Mouse (Mus musculus) intestine, postnatal 0 days (tissue): ENCODE data around the gene Gm49336. TPM values are rescaled to one million over a fixed set of nuclear protein-coding genes. Genes with fewer than 3 reads are reported as not detected.
A peak's percentile ranks its signal among the peaks of the same experiment; 100 is the strongest.

ENCODE experiments used
- ATAC-seq: fragments of 200-750 bp; cut with Nextera tagmentation; 2 replicates; pipeline ENCODE4 v1.8.0; 2017; ENCODE audit warnings: mild to moderate bottlenecking, moderate TSS enrichment, moderate library complexity
- H3K27ac ChIP-seq: fragments of 300-500 bp; sonication (generic); 2 replicates; pipeline ENCODE4 v1.5.1; 2014; ENCODE audit warnings: mild to moderate bottlenecking, low read depth, low read length, moderate library complexity
- H3K27me3 ChIP-seq: fragments of 300-500 bp; sonication (generic); replicated peaks from 2 replicates; pipeline ENCODE4 v1.6.1; 2014; ENCODE audit warnings: low read length, mixed read lengths; ENCODE audit not compliant: control insufficient read depth, insufficient read depth
- H3K36me3 ChIP-seq: fragments of 300-500 bp; sonication (generic); 2 replicates; pipeline ENCODE4 v1.6.1; 2014; ENCODE audit warnings: mild to moderate bottlenecking, moderate library complexity; ENCODE audit not compliant: control insufficient read depth, insufficient read depth
- H3K4me1 ChIP-seq: fragments of 300-500 bp; sonication (generic); replicated peaks from 2 replicates; pipeline ENCODE4 v1.6.1; 2014; ENCODE audit warnings: antibody characterized with exemption, low read length, mixed read lengths; ENCODE audit not compliant: control insufficient read depth, insufficient read depth
- H3K4me2 ChIP-seq: fragments of 300-500 bp; sonication (generic); replicated peaks from 2 replicates; pipeline ENCODE4 v1.6.1; 2014; ENCODE audit warnings: low read depth, mild to moderate bottlenecking, moderate library complexity
- H3K4me3 ChIP-seq: fragments of 300-500 bp; sonication (generic); 2 replicates; pipeline ENCODE4 v1.5.1; 2014; ENCODE audit warnings: low read depth, low read length
- H3K9ac ChIP-seq: fragments of 300-500 bp; sonication (generic); 2 replicates; pipeline ENCODE4 v1.6.1; 2014; ENCODE audit warnings: mild to moderate bottlenecking, low read depth, low read length
- H3K9me3 ChIP-seq: fragments of 300-500 bp; sonication (generic); 2 replicates; pipeline ENCODE4 v1.6.1; 2016; ENCODE audit warnings: mixed run types; ENCODE audit not compliant: control insufficient read depth
- CTCF ChIP-seq: sonication (generic); IDR thresholded peaks from 2 replicates; pipeline ENCODE4 v1.5.1; 2016; ENCODE audit warnings: low read depth, mild to moderate bottlenecking, control low read depth, antibody characterized with exemption, moderate library complexity
- WGBS: fragments of 180-500 bp; shearing (Covaris S2); extraction: QIAGEN DNeasy Blood & Tissue Kit; methylation state at CpG from one replicate; pipeline ENCODE4 v1.1.7; 2014; 5-methylcytosine and 5-hydroxymethylcytosine counted together
- polyA plus RNA-seq: library from polyadenylated mRNA; unstranded; fragments of >200 nt; fragmentation: Nextera tagmentation; extraction: Ambion mirVana; gene quantifications from 2 replicates; pipeline ENCODE4 v1.2.1, GENCODE M21; 2015

The Gm49336 gene
- polyA plus RNA-seq, 1 experiment from 2014 or later = 17.4 TPM

- Histone ChIP-seq H3K4me2 (no peak overlapping the region), H3K9me3 (no peaks in the 10 kb centered on the region), H3K4me3 (no peak overlapping the region), H3K27ac (no peak overlapping the region), H3K4me1 (no peaks in the 10 kb centered on the region), H3K36me3 (no peaks in the 10 kb centered on the region), H3K9ac (no peak overlapping the region), H3K27me3 (no peaks in the 10 kb centered on the region)
- 0 out of 2 replicates have a peak, but pooled peaks have one; percentile 47 for ATAC-seq
- TF ChIP-seq CTCF = no peak
- whole genome bisulfite sequencing = 22% methylated on average over 4 of the region's 4 CpGs
These were observed 5.8 kb upstream of the Gm49336 start for GRCm38 (mm10) chr14:60257101-60257500.

GRCm38 (mm10) chr14:60256356-60256755 is 5.0 kb upstream of the Gm49336 start:
- no peaks in the 10 kb centered on the region for H3K36me3 ChIP-seq
- no peak overlapping the region for H3K27ac ChIP-seq
- no peaks in the 10 kb centered on the region for H3K9me3 ChIP-seq
- no peak overlapping the region for H3K4me3 ChIP-seq
- no peak for TF ChIP-seq CTCF
- no peak overlapping the region for H3K9ac ChIP-seq
- H3K4me2 ChIP-seq = no peak overlapping the region
- no peak for ATAC-seq
- WGBS = 55% methylated on average over 3 of the region's 3 CpGs
- H3K27me3 ChIP-seq = no peaks in the 10 kb centered on the region
- no peaks in the 10 kb centered on the region for H3K4me1 ChIP-seq

- Histone ChIP-seq H3K4me1 (no peaks in the 10 kb centered on the region), H3K4me2 (no peak overlapping the region), H3K4me3 (no peak overlapping the region), H3K27ac (no peak overlapping the region), H3K27me3 (no peaks in the 10 kb centered on the region), H3K9ac (no peak overlapping the region), H3K9me3 (no peaks in the 10 kb centered on the region), H3K36me3 (no peaks in the 10 kb centered on the region)
- no peak for ATAC-seq
- TF ChIP-seq CTCF = no peak
These were observed 3.5 kb upstream of the Gm49336 start for GRCm38 (mm10) chr14:60254774-60255173.

- 90% methylated on average over 3 of the region's 3 CpGs for WGBS
- H3K27ac ChIP-seq = no peak overlapping the region
- no peak for ATAC-seq
- H3K4me1 ChIP-seq = no peaks in the 10 kb centered on the region
- H3K36me3 ChIP-seq = no peaks in the 10 kb centered on the region
- no peak overlapping the region for H3K4me2 ChIP-seq
- no peak overlapping the region for H3K4me3 ChIP-seq
- TF ChIP-seq CTCF = no peak
- H3K9ac ChIP-seq = no peak overlapping the region
- H3K9me3 ChIP-seq = no peaks in the 10 kb centered on the region
- H3K27me3 ChIP-seq = no peaks in the 10 kb centered on the region
These were observed 2.2 kb upstream of the Gm49336 start for GRCm38 (mm10) chr14:60253466-60253865.

- peak overlapping the region; percentile 92 for H3K27ac ChIP-seq
- no peak for TF ChIP-seq CTCF
- H3K4me1 ChIP-seq = no peaks in the 10 kb centered on the region
- 17% methylated on average over 15 of the region's 15 CpGs for WGBS
- peak overlapping the region; percentile 86 for H3K4me2 ChIP-seq
- H3K9me3 ChIP-seq = no peaks in the 10 kb centered on the region
- H3K36me3 ChIP-seq = no peaks in the 10 kb centered on the region
- H3K4me3 ChIP-seq = peak overlapping the region; percentile 82
- no peaks in the 10 kb centered on the region for H3K27me3 ChIP-seq
- peak overlapping the region; percentile 83 for H3K9ac ChIP-seq
- ATAC-seq = no peak
These were observed 995 bp upstream of the Gm49336 start for GRCm38 (mm10) chr14:60252004-60253000.

GRCm38 (mm10) chr14:60250879-60251278 is 428 bp downstream of the Gm49336 start:
- H3K4me3 ChIP-seq = peak overlapping the region; percentile 82
- H3K9ac ChIP-seq = peak overlapping the region; percentile 90
- no peaks in the 10 kb centered on the region for H3K27me3 ChIP-seq
- H3K27ac ChIP-seq = peak overlapping the region; percentile 92
- WGBS = 0% methylated on average over 39 of the region's 39 CpGs
- no peaks in the 10 kb centered on the region for H3K9me3 ChIP-seq
- TF ChIP-seq CTCF = no peak
- peak overlapping the region; percentile 86 for H3K4me2 ChIP-seq
- H3K36me3 ChIP-seq = no peaks in the 10 kb centered on the region
- ATAC-seq = peak; percentile 39
- H3K4me1 ChIP-seq = no peaks in the 10 kb centered on the region
